Mouse (Mus musculus) brain, adult 2 months (tissue): ENCODE measurements around the gene Gng4.
"Not testable (repeated sequence)": the region's sequence is repeated elsewhere in the genome, so short reads cannot be mapped to it uniquely, and the experiment has no call there.

Experiments
- DNase-seq: peaks from one replicate; pipeline ENCODE4 v3.0.0; 2011; ENCODE audit warnings: low read depth, low spot score

Gene Gng4

DNA sequence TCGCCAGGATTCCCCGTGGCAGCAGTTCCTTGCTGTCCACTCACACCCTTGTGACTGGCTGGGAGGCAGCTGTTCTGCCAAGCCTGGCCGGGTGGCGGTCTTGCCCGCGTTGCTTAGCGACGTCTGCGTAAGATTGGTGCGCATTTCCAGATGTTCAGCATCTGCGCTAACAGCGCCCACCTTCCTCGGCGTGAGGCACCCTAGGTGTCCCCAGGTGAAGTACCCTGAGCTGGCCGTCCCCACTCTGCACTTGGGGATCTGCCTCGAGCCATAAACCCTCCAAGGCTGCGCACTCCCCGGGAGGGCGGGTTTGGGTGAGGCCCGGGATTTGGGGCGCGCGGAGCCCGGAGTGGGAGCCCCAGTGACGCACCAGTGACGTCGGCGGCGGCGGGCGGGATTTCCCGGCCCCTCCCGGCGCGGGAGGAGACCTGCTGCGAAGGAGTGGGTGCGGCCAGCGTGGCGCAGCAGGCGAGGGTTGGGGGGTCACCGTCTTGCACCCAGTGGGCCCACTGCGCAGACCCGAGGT lies at the start of gene Gng4:
Gene Gng4, plus strand, starts transcription at position 166 of the 526 bp plus-strand sequence.
- DNase-seq, result peak; percentile 81

DNA sequence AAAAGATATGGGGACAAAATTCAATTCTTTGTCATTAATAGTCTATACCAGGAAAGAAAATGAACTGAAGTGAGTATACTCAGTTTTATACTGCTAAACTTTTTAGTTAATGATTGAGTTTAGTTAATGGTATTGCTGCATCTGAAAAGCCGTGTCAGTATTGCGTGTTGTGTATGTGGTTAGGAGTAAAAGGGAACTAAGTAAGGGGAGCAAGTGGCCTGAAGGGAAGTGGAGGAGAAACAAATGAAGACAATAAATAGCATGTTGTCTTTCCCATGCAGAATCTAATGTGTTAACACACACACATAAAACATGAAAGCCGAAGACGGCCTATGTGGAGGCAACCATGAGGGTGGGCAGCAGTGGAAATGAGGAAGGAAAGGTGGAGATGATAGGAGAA lies 44.6 kb upstream of the Gng4 start:
- DNase-seq, result no peak

DNA sequence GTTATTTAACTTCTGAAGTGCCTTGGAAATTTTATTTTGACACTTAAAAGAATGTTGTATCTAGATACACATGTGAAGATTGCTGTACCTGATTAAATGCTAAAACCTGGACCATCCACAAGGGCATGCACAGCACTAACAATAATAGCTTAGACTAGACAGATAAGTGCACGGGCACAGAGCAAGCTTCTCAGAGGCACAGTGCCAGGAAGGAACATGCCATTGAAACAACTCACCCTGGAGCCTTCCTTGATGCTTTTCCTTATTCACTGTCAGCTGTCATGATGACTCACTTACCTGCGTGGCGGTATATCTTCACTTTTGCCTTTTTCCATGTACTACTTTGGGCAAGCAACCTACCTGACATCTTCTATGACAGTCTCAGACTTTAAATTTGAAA lies 37.9 kb upstream of the Gng4 start:
- DNase-seq, result peak; percentile 16

DNA sequence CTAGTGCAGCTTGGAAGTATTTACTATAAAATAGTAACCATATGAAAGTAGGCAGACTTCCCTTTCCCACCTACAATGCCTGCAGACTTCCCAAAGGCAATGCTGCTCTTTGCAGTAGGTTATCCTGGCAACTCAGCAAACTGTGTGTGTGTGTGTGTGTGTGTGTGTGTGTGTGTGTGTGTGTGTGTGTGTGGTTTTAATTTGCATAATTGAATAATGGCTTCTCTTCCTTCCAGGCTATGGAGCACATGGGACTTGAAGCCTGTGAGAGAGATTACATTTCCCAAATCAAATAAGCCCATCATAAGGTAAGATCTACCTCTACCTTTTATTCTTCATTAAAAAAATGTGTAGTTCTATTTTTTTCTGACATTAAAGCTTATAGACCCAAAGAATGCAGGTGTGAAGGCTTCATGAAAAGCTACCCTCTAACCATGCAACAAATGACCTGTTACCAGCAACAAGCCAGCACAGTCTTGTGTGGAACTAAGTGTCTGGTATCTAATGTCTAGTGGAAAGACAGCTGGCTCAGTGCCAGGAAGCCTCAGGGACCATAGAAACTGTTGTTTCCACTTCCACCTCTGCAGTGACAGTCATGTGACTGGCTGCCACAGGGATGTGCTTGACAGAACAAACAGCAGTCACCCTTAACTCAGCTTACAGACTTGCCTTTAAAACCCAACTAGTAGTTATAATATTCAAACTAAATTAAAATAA lies 7.9 kb upstream of the Gng4 start:
- DNase-seq, result no peak

DNA sequence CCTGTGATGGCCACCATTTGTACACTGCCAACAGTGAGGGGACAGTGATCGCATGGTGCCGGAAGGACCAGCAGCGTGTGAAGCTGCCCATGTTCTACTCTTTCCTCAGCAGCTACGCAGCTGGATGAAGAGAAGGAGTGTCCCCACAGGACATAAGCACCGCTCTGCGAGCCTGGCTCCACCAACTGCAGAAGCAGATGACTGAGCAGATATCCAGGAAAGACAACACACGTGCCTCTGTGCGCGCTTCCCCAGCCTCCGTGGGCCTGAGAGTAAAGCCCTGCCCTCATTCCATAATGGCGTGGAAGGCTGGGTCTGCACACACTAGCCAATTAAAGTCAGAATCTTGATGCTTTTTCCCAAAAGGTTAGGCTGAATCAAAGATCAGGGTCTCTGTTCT lies 6.8 kb upstream of the Gng4 start:
- no peak for DNase-seq

DNA sequence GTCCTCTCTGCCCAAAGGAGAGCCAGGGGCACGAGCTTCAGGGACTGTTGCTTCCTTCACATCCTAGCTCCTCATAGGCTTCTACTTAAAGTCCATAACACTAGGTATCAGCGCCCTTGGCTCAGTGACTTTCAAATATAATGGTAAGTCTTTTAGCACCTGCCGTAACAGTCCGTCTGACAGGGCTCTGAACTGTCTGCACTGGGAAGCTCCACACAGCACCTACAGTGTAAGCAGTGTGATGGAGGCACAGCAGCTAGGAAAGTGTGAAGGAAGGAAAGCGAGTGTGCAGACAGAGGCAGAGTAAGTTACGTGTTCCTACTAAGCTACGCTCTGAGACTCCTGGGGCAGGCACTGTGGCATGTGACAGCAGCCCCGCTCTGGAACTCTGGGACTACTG lies 6.2 kb upstream of the Gng4 start:
- no peak for DNase-seq

DNA sequence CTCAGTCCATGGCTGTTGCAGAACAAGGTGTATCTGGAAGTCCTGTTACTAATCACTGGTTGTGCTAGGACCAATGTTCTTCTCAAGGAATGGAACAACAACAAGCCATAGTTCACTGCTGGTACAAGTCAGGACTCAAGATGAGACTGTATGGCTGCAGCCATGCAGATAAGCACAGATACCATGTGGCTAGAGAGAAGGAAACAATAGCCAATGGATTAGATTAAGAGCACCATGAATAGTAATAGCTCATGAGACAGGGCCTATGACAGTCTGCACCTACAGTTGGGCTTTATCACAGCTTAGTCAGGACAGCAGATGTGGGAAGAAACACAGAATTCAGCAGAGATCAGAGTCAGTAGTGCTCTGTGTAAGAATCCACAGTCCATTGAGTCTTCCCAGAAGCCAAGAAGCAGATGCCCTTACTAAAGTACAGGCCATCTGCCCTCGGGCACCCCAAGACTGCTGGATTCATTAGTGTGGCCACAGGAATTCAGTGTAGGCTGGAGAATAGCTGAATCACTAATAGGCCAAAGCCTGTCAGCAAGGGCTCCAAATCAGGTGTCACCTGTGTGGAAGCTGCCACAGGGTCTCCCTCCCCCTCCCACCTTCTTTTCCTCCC lies 4.9 kb upstream of the Gng4 start:
- no peak for DNase-seq

DNA sequence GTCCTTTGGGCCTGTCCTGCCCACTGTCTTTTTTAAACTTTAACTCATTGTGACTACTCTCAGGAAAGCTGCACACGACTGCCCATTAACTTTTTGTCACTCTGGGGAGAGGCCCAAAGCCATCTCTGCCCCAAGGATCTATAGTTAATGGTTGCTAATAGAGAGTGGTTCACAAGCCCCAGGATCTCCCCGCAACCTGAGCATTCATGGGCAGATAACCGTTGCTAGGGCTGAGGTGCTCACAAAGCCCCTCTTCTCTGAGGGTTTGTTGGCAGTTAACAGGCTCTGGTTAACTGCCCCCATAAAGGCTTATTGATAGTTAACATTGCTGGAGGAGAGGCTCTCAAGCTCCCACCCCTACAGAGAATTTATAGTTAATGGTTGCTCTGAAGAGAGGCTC lies 3.6 kb upstream of the Gng4 start:
- DNase-seq, result no peak

DNA sequence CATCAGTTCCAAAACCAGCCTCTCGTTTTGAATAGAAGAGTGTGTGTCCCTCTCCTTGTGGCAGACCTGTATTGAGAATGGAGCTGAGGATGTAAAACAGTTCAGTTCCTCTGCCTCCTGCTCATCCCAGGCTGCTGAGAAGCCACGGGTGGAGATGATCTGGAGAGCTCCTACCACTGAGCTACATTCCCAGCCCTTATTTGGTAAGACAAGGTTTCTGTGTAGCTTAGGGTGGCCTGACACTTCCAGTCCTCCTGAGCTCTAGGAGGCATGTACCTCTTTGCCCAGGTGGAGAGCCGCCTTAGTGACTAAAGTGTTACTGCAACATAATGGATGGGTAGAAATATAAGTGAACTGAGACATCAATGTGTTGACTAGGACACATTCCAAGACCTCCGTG lies 2.8 kb upstream of the Gng4 start:
- DNase-seq, result no peak

DNA sequence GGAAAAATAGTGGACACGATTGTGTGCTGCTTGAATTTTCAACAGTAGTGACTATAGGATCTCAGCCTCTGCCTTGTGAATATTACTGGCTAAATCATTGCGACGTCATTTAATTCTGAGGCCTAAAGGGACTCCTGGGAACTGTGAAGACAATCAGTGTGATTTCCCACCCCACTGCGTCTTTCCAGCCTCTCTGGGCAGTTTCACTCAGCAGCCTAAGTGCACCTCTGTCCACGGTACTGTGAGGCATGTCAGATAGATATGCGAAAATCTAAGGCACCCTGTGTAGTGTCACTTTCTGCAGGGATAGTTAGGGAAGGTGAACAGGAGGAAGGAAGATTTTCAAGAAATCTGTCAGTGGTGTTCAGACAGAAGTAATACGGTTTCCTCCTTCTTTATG lies 563 bp upstream of the Gng4 start:
- no peak for DNase-seq

DNA sequence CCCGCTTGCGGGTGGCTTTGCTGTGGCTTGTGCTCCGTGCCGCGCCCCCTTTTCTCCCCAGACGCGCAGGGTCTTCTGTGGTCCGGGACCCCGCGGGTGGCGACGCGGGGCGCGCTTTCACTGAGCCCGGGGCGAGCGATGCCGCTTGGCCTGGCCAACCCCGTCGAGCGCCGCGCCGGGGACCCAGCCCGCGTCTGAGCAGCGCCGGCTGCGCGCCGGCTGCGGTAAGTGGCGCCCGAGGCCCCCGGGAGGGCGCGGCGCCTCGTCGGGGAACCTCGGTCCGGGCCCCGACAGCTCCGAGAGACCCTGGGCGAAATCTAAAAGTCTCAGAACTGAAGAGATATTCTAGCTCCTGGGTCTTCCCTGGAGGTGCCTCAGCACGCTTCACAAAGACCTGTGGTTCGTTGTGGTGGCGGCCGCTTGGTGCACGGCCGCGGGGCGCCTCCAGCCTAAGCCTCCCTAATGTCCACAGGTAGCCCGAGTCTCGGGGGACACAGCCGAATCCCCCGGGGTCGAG lies 619 bp downstream of the Gng4 start:
- no peak for DNase-seq

DNA sequence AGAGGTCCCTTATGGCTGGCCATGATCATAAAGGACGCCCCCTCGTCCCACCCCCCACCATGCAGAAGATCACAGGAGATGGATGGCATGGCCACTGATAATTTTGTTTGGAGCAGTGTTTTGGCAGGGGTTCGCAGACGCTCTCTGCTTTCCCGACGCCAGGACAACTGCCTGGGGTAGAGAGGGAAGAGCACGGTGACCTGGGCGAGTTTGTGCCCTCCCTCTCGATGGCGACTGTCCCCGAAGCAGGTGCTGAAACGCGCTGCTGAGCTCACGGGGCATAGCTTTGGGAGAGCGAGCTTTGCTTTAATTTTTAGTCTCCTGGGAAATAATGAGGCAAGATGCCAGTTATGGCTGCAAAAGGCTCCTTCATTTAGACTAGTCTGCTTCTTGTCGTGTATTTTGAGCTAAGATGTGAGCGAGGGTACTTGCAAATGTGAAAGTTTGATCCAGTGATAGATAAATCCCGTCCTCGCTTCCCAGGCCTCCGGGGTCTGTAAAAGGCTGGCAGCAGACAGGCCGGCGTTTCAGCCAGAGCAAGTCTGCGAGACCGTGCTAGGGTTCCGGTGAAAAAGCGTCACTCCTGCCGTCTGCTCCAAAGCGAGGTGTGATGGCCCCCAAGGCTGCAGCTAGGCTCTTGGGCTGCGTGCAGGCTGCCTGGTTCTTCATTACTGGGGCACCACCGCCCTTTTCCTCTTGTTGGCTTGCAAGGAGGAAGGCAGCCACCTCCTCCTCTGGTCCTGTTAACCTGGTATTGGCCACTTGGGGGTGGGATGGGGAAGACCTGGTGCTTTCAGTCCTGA lies 1.3 kb downstream of the Gng4 start:
- DNase-seq, result peak; percentile 48

DNA sequence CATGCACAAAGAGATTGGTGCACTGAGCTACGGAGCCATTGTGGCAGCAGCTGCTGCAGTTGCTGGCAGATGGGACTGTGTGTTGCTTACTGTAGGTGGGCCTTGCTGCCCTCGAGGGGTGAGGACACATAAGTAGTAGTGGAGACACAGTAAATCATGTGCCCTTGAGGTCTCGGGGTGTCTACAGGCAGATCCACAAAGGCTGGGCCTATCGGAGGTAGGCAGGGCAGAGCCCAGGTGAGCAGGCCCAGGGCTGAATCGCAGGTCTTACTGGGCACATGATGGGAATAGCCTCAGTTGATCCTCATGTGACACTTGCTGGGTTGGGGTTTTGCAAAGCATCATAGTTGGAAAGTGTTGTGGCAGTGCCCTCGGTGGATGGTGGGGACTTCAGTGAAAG lies 3.1 kb downstream of the Gng4 start:
- no peak for DNase-seq

DNA sequence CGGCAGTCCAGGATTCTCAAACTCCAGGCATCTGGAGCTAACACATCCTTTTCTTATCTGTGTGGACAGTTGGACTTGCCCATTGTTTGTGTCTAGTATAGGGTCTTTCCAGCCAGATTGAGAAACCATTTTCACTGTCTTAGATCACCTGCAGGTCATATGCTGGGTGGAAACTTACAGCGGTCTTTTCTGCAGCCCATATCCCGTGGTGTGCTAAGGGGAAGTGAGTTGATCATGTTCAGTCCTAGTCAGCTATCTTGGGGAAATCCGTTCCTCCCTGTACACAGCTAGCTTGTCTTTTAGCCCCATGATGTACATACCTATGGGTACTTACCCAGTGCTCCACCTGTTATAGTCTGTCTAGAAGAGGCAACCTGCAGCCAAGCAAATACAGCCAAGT lies 4.2 kb downstream of the Gng4 start:
- DNase-seq, result no peak

DNA sequence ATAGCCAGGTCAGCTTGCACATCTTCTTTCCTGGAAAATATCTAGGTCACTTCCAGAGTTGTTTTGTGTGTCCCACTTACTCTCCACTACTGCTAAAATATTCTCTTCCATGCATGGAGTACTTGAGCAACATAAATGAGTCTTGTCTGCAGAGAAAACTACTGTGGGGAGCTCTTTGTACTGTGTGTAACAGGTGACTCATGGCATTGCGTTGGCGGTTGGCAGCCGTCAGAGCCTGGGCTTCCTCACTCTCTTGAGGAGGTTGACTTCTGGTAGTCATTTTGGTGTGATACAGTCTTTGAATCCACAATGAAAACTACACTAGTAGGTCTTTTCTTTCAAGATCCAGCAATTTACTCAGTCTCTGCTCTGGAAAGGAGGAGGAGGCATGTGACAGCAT lies 8.1 kb downstream of the Gng4 start:
- DNase-seq, result peak; percentile 91

DNA sequence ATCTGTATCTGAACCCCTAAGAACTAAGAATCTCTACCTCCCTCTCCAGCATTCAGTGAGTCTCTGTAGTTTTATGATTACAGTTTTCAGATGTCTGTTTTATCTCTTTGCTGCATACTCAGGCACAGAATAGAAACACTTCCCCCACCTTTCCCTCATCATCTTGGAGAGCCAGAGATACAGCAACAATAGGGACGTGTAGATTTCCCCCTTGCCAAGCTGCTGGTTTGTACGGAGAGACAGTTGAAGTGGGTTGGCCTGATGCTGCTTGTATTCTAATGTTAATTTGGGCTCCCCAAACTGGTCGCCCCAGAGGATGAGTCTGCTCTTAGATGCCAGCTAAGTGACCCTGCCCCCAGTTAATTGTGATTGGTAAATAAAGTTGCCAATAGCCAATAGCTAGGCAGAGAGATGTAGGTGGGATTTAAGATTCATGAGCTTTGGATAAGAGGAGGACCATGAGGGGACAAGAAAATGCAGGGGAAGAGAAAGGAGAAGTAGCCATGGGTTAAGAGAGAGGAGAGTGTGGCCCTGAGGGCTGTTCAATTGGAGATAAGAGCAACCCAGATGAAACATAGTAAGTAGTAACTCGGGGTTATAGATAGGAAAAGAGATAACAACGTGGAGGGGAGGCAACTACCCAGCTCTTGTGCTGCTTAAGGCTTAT lies 11.4 kb downstream of the Gng4 start:
- DNase-seq, result no peak

DNA sequence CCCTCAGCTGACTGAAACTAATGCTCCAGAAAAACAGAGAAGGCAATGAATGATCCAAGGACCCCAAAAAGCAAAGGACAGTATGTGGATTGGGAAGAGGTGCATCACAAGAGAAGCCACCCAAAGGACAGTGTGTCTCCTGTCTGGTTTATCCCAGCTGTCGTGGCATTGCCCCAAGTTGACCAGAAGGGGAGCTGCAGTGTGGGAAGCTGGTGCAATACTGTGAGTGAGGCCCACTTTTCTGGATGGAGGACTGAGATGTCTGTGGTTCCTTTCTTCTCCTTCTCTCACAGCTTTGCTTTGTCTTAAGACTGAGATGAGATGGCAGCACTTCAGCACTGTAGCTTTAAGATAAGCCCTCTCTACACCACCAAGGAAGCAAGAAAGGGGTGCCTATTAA lies 12.2 kb downstream of the Gng4 start:
- no peak for DNase-seq

DNA sequence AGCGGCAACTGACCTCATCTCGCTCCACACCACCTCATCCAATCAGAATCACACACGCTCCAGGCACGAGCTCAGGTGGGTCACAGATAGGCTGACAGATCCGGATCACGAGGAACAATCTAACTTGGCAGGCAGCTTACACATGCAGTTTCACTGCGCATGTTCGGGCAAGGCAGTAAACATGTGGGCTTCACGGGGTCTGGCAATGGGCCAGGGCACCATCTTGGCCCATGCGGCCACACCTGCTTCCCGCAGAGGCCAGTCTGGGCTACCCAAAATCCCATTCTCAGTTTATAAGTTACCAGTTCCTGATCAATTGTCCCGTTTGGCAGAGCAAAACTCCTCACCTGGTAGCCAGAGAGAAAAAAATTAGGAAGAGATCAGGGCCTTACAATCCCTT lies 14.0 kb downstream of the Gng4 start:
- not testable (repeated sequence) for DNase-seq

DNA sequence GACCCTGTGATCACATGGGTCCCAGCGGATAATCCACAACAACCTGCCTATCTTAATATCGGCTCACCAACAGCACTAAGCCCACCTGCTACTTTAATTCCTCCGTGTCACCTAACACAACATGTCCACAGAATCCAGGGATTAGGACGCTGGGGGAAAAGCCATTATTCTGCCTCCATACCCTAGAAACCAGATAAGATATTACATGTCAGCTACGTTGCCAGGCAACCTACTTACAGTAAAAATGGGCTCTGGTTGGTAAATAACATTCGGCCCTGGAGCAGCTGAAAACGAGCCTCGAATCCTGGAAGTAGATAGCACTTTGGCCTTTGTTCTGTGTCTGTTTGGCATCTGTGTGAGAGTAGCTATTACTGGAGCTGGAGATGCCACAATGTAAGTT lies 14.9 kb downstream of the Gng4 start:
- DNase-seq, result no peak

DNA sequence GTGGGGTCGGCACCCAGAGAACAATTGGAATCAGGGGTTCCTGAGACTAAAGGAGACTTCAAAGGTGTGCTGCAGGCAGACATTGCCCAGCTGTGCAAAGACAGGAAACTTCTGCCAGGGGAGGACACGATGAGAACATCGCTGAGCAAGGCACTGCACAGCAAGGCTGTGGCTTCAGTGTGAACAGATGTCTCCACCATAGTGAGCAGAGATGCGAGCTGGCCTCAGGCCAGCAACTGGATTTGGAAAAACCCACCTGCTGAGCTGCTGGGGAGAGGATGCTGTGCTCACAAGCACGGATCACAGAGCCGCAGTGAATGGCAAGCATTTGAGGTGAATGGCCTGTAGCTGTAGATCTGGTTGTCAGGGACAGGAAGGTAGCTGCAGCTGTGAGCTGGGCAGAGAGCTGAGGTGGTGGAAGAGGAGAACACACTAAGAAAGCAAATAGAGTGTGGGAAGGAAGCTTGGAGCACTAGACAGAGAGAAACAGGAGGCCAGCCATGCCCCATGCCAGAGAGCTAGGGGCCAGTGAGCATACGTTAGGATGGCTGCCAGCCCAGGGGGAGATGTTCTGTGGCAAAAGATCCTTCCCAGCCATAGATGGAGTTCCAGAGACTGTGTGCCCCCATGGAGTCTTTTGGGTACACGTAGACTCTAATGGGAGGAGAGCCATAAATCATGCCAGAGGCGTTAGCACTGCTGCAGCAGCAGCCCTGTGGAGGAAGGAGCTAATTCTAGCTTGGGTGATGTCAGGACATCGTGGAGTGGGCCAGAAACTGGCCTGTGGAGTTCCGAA lies 24.7 kb downstream of the Gng4 start:
- peak; percentile 73 for DNase-seq

DNA sequence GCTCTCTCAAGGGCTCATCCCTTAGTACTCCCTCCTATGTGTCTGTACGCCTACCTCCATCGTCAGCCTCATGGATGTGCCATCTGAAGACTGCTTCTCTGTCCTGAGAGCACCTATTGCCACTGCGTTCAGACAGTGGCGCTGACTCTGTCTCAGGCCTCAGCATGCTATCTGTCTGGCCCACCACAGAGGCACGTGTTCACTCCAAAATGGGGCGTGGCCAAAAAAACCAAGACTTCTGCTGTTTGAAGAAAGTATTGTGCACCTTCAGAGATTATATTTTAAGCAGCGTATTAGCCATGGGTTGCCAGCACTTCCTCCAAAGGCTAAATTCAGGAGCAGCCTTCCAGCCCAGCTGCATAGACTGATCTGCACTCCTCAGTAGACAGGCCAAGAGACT lies 27.0 kb downstream of the Gng4 start:
- no peak for DNase-seq
